Mouse (Mus musculus): ENCODE measurements at regions not wholly inside any gene's neighbourhood (a gene's known extent, or its start where the extent isn't known, plus 50 kb on each side); places are given as distances from the start of the nearest gene placed in this dataset.
A peak's percentile ranks its signal among the peaks of the same experiment; 100 is the strongest.

GRCm38 (mm10) chr4:107746923-107747431, 55.1 kb upstream of the Lrp8 start:
- Histone ChIP-seq H3K36me3 (replicated peaks; ENCODE audit: control insufficient read depth, insufficient read depth, low read length) (no peaks in the 10 kb centered on the region), H3K9ac (replicated peaks; ENCODE audit: low read depth, low read length) (no peak overlapping the region), H3K4me1 (ENCODE audit: control insufficient read depth, insufficient read depth) (peaks cover 14% of the 10 kb centered on the region; the same call in 1 of the 2 replicates), H3K27ac (ENCODE audit: low read depth) (no peak overlapping the region), H3K4me3 (ENCODE audit: low read depth, low read length) (no peak overlapping the region), H3K27me3 (ENCODE audit: control insufficient read depth, insufficient read depth, low read length) (no peaks in the 10 kb centered on the region; the same call in 1 of the 2 replicates), H3K4me2 (ENCODE audit: low read depth, low read length) (no peak overlapping the region), H3K9me3 (replicated peaks; ENCODE audit: control insufficient read depth, low read length) (no peaks in the 10 kb centered on the region)
- no peak for ATAC-seq (ENCODE audit: insufficient read depth, low read depth)
- WGBS: 77% methylated on average over 5 of the region's 5 CpGs
- TF ChIP-seq EP300 (IDR thresholded peaks at IDR 0.05; ENCODE audit: low read depth): no peak
- no peak for TF ChIP-seq CTCF (IDR thresholded peaks at IDR 0.05; ENCODE audit: low read depth)
- no peak for DNase-seq (ENCODE audit: low spot score)

GRCm38 (mm10) chr4:107747454-107747853, 54.6 kb upstream of the Lrp8 start:
- Histone ChIP-seq H3K9me3 (replicated peaks; ENCODE audit: control insufficient read depth, low read length) (no peaks in the 10 kb centered on the region), H3K4me2 (ENCODE audit: low read depth, low read length) (no peak overlapping the region), H3K4me3 (ENCODE audit: low read depth, low read length) (no peak overlapping the region), H3K27ac (ENCODE audit: low read depth) (0 out of 2 replicates have a peak overlapping the region, but pooled peaks have one; percentile 24), H3K4me1 (ENCODE audit: control insufficient read depth, insufficient read depth) (peaks cover 14% of the 10 kb centered on the region; the same call in 1 of the 2 replicates), H3K27me3 (ENCODE audit: control insufficient read depth, insufficient read depth, low read length) (no peaks in the 10 kb centered on the region; the same call in 1 of the 2 replicates), H3K9ac (replicated peaks; ENCODE audit: low read depth, low read length) (no peak overlapping the region), H3K36me3 (replicated peaks; ENCODE audit: control insufficient read depth, insufficient read depth, low read length) (no peaks in the 10 kb centered on the region)
- no peak for DNase-seq (ENCODE audit: low spot score)
- no peak for TF ChIP-seq EP300 (IDR thresholded peaks at IDR 0.05; ENCODE audit: low read depth)
- no peak for TF ChIP-seq CTCF (IDR thresholded peaks at IDR 0.05; ENCODE audit: low read depth)
- no peak for ATAC-seq (ENCODE audit: insufficient read depth, low read depth)
- WGBS: 77% methylated on average over 9 of the region's 9 CpGs

GRCm38 (mm10) chr4:107747907-107748628, 54.0 kb upstream of the Lrp8 start:
- peaks cover 14% of the 10 kb centered on the region; the same call in 1 of the 2 replicates for H3K4me1 ChIP-seq (ENCODE audit: control insufficient read depth, insufficient read depth)
- no peaks in the 10 kb centered on the region for H3K36me3 ChIP-seq (replicated peaks; ENCODE audit: control insufficient read depth, insufficient read depth, low read length)
- H3K27me3 ChIP-seq (ENCODE audit: control insufficient read depth, insufficient read depth, low read length): no peaks in the 10 kb centered on the region; the same call in 1 of the 2 replicates
- TF ChIP-seq CTCF (IDR thresholded peaks at IDR 0.05; ENCODE audit: low read depth) (no peak), EP300 (IDR thresholded peaks at IDR 0.05; ENCODE audit: low read depth) (no peak)
- no peak overlapping the region for H3K9ac ChIP-seq (replicated peaks; ENCODE audit: low read depth, low read length)
- no peaks in the 10 kb centered on the region for H3K9me3 ChIP-seq (replicated peaks; ENCODE audit: control insufficient read depth, low read length)
- DNase-seq (ENCODE audit: low spot score) (peak; percentile 34), ATAC-seq (ENCODE audit: insufficient read depth, low read depth) (peak; percentile 70; the same call in 1 of the 2 replicates)
- no peak overlapping the region for H3K4me3 ChIP-seq (ENCODE audit: low read depth, low read length)
- H3K4me2 ChIP-seq (ENCODE audit: low read depth, low read length): no peak overlapping the region
- WGBS: 10% methylated on average over 13 of the region's 13 CpGs
- H3K27ac ChIP-seq (ENCODE audit: low read depth): 0 out of 2 replicates have a peak overlapping the region, but pooled peaks have one; percentile 24

- H3K27ac ChIP-seq (ENCODE audit: low read depth): no peak overlapping the region
- H3K4me2 ChIP-seq (ENCODE audit: low read depth, low read length): no peak overlapping the region
- no peak overlapping the region for H3K4me3 ChIP-seq (ENCODE audit: low read depth, low read length)
- no peaks in the 10 kb centered on the region for H3K9me3 ChIP-seq (replicated peaks; ENCODE audit: control insufficient read depth, low read length)
- H3K27me3 ChIP-seq (ENCODE audit: control insufficient read depth, insufficient read depth, low read length): no peaks in the 10 kb centered on the region; the same call in 1 of the 2 replicates
- H3K9ac ChIP-seq (replicated peaks; ENCODE audit: low read depth, low read length): no peak overlapping the region
- peaks cover 14% of the 10 kb centered on the region; the same call in 1 of the 2 replicates for H3K4me1 ChIP-seq (ENCODE audit: control insufficient read depth, insufficient read depth)
- 87% methylated on average over 8 of the region's 8 CpGs for WGBS
- DNase-seq (ENCODE audit: low spot score) (no peak), ATAC-seq (ENCODE audit: insufficient read depth, low read depth) (no peak)
- TF ChIP-seq EP300 (IDR thresholded peaks at IDR 0.05; ENCODE audit: low read depth): no peak
- TF ChIP-seq CTCF (IDR thresholded peaks at IDR 0.05; ENCODE audit: low read depth): no peak
- H3K36me3 ChIP-seq (replicated peaks; ENCODE audit: control insufficient read depth, insufficient read depth, low read length): no peaks in the 10 kb centered on the region
Observed at GRCm38 (mm10) chr4:107749045-107749444, 53.0 kb upstream of the Lrp8 start.

- Histone ChIP-seq H3K9me3 (replicated peaks; ENCODE audit: control insufficient read depth, low read length) (no peaks in the 10 kb centered on the region), H3K4me3 (ENCODE audit: low read depth, low read length) (no peak overlapping the region), H3K27me3 (ENCODE audit: control insufficient read depth, insufficient read depth, low read length) (no peaks in the 10 kb centered on the region; the same call in 1 of the 2 replicates), H3K4me2 (ENCODE audit: low read depth, low read length) (no peak overlapping the region), H3K9ac (replicated peaks; ENCODE audit: low read depth, low read length) (no peak overlapping the region), H3K27ac (ENCODE audit: low read depth) (no peak overlapping the region), H3K36me3 (replicated peaks; ENCODE audit: control insufficient read depth, insufficient read depth, low read length) (no peaks in the 10 kb centered on the region), H3K4me1 (ENCODE audit: control insufficient read depth, insufficient read depth) (peaks cover 14% of the 10 kb centered on the region; the same call in 1 of the 2 replicates)
- DNase-seq (ENCODE audit: low spot score): no peak
- 88% methylated on average over 9 of the region's 9 CpGs for WGBS
- TF ChIP-seq CTCF (IDR thresholded peaks at IDR 0.05; ENCODE audit: low read depth) (no peak), EP300 (IDR thresholded peaks at IDR 0.05; ENCODE audit: low read depth) (no peak)
- ATAC-seq (ENCODE audit: insufficient read depth, low read depth): no peak
Observed at GRCm38 (mm10) chr4:107750017-107750416, 52.0 kb upstream of the Lrp8 start.
